In the genomic region with DNA sequence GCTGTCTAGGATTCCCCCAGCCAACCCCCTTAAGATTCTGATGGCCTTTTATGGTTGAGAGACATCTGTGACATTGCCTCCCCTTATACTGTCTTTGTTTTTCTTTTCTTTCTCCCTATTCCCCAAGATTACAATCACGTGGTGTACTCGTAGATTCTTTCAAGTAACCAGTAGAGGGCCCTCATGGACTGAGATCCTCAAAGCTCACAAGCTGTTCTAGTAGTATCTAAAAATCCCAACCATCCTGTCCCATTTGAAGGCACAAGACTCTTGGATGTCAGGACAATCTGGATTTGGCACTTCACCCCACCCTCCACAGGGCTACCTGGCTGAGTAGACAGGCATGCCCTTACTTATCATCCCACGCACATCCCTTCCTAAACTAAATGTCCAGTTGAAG, we compare ENCODE assay signal across 8 mouse cellular contexts. TPM values are rescaled to one million over a fixed set of nuclear protein-coding genes. Genes with fewer than 3 reads are reported as not detected.
A peak's percentile ranks its signal among the peaks of the same experiment; 100 is the strongest.
DNase-seq lines count a peak whose midpoint lies in the region; ATAC-seq lines count a peak whose summit lies in the region.

No protein-coding gene starts in this region.

- WGBS in heart, embryonic 16.5 days: 29% methylated on average over 3 of the region's 3 CpGs
- 29% methylated on average over 3 of the region's 3 CpGs for WGBS in forebrain, embryonic 13.5 days
- 23% methylated on average over 3 of the region's 3 CpGs for WGBS in heart, embryonic 12.5 days

- H3K9me3 ChIP-seq in heart, embryonic 16.5 days (replicated peaks; ENCODE audit: control insufficient read depth, low read length): no peaks in the 10 kb centered on the region
- no peaks in the 10 kb centered on the region for H3K9me3 ChIP-seq in forebrain, embryonic 13.5 days (replicated peaks)
- no peaks in the 10 kb centered on the region for H3K9me3 ChIP-seq in heart, embryonic 12.5 days (replicated peaks)

- ATAC-seq in heart, embryonic 16.5 days (replicated peaks; ENCODE audit: extremely low read depth, insufficient read depth, low FRiP score): 0 out of 2 replicates have a peak, but pooled peaks have one; percentile 33
- 0 out of 2 replicates have a peak, but pooled peaks have one; percentile 24 for ATAC-seq in forebrain, embryonic 13.5 days
- ATAC-seq in heart, embryonic 12.5 days (ENCODE audit: insufficient number of reproducible peaks, low FRiP score): no peak

- no peak overlapping the region for H3K9ac ChIP-seq in heart, embryonic 16.5 days (ENCODE audit: low read length)
- H3K9ac ChIP-seq in forebrain, embryonic 13.5 days: no peak overlapping the region
- H3K9ac ChIP-seq in heart, embryonic 12.5 days: no peak overlapping the region

- H3K4me1 ChIP-seq in heart, embryonic 16.5 days (ENCODE audit: control insufficient read depth, insufficient read depth, low read length): peaks cover 9% of the 10 kb centered on the region
- H3K4me1 ChIP-seq in forebrain, embryonic 13.5 days: no peaks in the 10 kb centered on the region
- peaks cover 6% of the 10 kb centered on the region; the same call in 1 of the 2 replicates for H3K4me1 ChIP-seq in heart, embryonic 12.5 days (replicated peaks)

- DNase-seq in heart, postnatal 4 days: no peak
- DNase-seq in right cerebral cortex, adult 18-20 months: peak; percentile 23
- DNase-seq in right cerebral cortex, postnatal 14 days: no peak
- DNase-seq in retina, postnatal 1 day: peak; percentile 65
- DNase-seq in urinary bladder, postnatal 4 days (ENCODE audit: low spot score in 2 of 2): no peak

- H3K4me3 ChIP-seq in heart, embryonic 16.5 days (ENCODE audit: low read length): no peak overlapping the region
- H3K4me3 ChIP-seq in forebrain, embryonic 13.5 days: no peak overlapping the region
- no peak overlapping the region for H3K4me3 ChIP-seq in heart, embryonic 12.5 days

- H3K4me2 ChIP-seq in heart, embryonic 16.5 days (ENCODE audit: low read depth, low read length): no peak overlapping the region
- no peak overlapping the region for H3K4me2 ChIP-seq in forebrain, embryonic 13.5 days
- no peak overlapping the region for H3K4me2 ChIP-seq in heart, embryonic 12.5 days

- H3K27me3 ChIP-seq in heart, embryonic 16.5 days (ENCODE audit: control insufficient read depth, insufficient read depth, low read length): no peaks in the 10 kb centered on the region
- H3K27me3 ChIP-seq in forebrain, embryonic 13.5 days: 0 out of 2 replicates have a peak, but pooled peaks cover 6% of the 10 kb centered on the region
- H3K27me3 ChIP-seq in heart, embryonic 12.5 days (replicated peaks): no peaks in the 10 kb centered on the region

- H3K36me3 ChIP-seq in heart, embryonic 16.5 days (ENCODE audit: control insufficient read depth, insufficient read depth): no peaks in the 10 kb centered on the region
- no peaks in the 10 kb centered on the region for H3K36me3 ChIP-seq in forebrain, embryonic 13.5 days (ENCODE audit: poor library complexity, severe bottlenecking)
- H3K36me3 ChIP-seq in heart, embryonic 12.5 days: no peaks in the 10 kb centered on the region

- H3K27ac ChIP-seq in heart, embryonic 16.5 days (ENCODE audit: low read length): no peak overlapping the region
- H3K27ac ChIP-seq in forebrain, embryonic 13.5 days: no peak overlapping the region
- H3K27ac ChIP-seq in heart, embryonic 12.5 days (ENCODE audit: poor library complexity, severe bottlenecking): no peak overlapping the region

RNA-seq across cellular contexts. Expression of a gene that starts 8.2 kb away (rescaled TPM):
- polyA plus RNA-seq in heart, embryonic 16.5 days (2015; fragmentation: Nextera tagmentation; extraction: Ambion mirVana): 27.0 and 32.3 TPM in 2 replicates
- total RNA-seq in heart, postnatal 4 days (2021): 10 to 100 TPM; 16.2 to 16.8 TPM
- 52.8 and 58.6 TPM in 2 replicates for polyA plus RNA-seq in forebrain, embryonic 13.5 days (2015; fragmentation: Nextera tagmentation; extraction: Ambion mirVana)
- 39.9 and 44.1 TPM in 2 replicates for polyA plus RNA-seq in heart, embryonic 12.5 days (2016; fragmentation: Nextera tagmentation; extraction: Ambion mirVana)

RNA-seq across cellular contexts. Expression of a gene that starts 8.5 kb away (rescaled TPM):
- polyA plus RNA-seq in heart, embryonic 16.5 days (2015; fragmentation: Nextera tagmentation; extraction: Ambion mirVana): 0.13 and 0.20 TPM in 2 replicates
- total RNA-seq in heart, postnatal 4 days (2021): under 1 TPM; 0.95 to 0.98 TPM
- polyA plus RNA-seq in forebrain, embryonic 13.5 days (2015; fragmentation: Nextera tagmentation; extraction: Ambion mirVana): 0.43 TPM in 2 replicates
- polyA plus RNA-seq in heart, embryonic 12.5 days (2016; fragmentation: Nextera tagmentation; extraction: Ambion mirVana): 0.41 and 0.60 TPM in 2 replicates

Comparison
In these comparisons a context has a peak if more than half of its experiments do, and no peak if none do; other contexts are left out.
1. DNase-seq: peak in right cerebral cortex, adult 18-20 months (single experiment) and retina, postnatal 1 day (single experiment); none in heart, postnatal 4 days (single experiment), right cerebral cortex, postnatal 14 days (single experiment) and urinary bladder, postnatal 4 days (0 of 2).